Mouse (Mus musculus) yolk sac, embryonic 10.5 days (tissue): Measurements from ENCODE around the gene Ikzf2.

Experiments used
- DNase-seq: peaks from one replicate; pipeline ENCODE4 v3.0.0-alpha.2; 2017; ENCODE audit warnings: low spot score

Ikzf2 gene

DNA sequence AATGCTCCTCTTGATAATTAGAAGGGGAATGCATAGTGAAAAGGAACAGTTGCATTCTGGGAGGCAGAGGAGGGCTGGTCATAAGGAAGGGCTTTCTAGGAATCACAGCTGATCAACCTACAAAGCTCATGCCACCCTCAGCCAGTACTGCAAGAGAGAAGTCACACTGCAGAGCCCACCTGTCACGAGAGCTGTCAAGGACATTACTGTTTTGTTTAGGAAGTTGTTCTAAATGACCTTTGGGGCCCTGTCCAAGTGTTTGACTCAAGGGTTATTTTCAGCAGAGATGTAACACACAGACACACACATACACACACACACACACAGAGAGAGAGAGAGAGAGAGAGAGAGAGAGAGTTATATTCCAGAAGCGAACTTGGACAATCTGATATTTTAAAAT is 27.3 kb downstream of the Ikzf2 start:
- no peak for DNase-seq

- no peak for DNase-seq
These were observed 29.0 kb downstream of the Ikzf2 start for GRCm38 (mm10) chr1:69658051-69658450.

DNA sequence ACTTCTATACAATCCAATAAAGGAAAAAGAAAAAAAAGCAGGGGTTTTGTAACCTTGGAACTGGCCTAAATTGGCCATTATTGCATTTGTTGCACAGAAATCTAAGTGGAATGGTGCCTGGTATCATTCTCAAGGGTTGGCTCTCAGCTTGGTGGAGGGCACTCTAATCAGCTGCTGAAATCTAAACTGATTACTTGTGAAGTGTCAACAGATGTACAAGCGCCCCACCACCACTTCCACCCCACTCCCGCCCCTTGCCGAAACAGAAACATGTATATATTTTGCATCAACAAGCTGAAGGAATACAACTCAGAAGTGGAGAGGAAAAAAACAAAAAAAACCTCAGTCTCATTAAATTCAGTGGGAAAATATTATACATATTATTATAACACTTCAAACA is 29.6 kb downstream of the Ikzf2 start:
- DNase-seq, result no peak

- DNase-seq, result peak; percentile 10
These were observed 30.1 kb downstream of the Ikzf2 start for GRCm38 (mm10) chr1:69656929-69657328.

DNA sequence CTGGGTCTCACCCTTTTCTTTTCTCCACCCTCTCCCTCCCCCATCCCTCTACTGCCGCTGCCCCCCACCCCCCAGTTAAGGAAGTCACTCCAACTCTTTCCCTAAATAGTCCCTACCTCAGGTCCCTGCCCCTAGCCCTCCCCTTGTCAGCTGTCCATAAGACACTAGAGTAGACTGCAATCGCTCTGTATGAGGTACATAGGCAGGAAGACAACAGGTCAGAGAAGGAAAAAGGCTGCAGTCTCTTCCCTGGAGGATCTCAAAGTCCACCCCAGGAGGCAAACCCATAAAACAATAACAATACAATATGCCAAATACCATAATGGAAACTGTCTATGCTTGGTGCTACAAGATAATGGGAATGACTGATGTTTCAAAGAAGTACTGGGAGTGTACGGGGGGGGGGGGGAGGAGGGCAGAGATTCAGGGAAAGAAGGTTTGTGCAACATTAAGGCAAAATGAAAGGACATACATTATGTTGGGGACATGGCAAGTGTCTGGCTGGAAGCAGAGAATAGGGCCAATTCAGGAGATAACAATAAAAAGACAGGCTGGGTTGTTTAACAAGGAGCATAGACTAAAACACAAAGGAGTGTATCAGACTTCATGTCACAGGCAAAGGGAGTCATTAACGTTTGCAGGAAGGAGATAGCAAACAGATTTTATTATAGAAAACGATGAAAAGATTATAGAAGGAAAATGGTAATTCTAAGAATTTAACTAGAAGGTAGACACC is 30.8 kb downstream of the Ikzf2 start:
- DNase-seq, result no peak

GRCm38 (mm10) chr1:69655368-69655767 is 31.7 kb downstream of the Ikzf2 start:
- DNase-seq, result no peak

DNA sequence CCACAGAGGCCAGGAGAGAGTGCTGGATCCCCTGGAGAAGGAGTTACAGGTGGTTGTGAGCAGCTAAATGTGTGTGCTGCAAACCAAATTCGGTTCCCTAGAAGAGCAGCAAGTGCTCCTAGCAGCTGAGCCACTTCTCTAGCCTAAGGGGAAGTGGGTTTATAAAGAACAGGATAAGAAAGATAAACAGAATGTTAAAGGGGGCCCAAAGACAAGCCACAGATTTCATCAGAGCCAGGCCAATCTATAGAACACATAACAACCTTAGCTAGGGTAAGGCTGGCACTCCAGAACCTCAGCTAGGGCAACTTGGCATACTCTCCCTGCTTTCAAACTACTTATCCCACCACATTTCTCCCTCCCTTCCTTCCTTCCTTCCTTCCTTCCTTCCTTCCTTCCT is 32.1 kb downstream of the Ikzf2 start:
- DNase-seq, result no peak

DNA sequence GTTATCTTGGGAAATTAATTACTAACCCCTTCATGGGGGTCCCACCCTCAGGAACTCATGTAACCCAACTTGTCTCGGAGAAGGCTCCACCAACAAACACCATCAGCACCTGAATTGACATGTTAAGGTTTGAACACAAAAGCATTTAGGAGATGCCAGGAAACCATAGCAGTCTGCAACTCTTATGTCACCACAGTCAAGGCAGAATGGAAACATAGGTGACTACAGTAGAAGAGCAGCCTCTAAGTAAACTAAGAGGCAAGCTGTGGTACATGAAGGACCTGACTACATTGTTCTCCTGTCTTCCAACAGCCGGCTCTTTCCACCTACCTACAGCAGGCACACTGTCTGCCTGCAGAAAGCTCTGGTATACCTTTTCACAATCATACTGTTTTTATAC is 33.6 kb downstream of the Ikzf2 start:
- DNase-seq, result no peak

DNA sequence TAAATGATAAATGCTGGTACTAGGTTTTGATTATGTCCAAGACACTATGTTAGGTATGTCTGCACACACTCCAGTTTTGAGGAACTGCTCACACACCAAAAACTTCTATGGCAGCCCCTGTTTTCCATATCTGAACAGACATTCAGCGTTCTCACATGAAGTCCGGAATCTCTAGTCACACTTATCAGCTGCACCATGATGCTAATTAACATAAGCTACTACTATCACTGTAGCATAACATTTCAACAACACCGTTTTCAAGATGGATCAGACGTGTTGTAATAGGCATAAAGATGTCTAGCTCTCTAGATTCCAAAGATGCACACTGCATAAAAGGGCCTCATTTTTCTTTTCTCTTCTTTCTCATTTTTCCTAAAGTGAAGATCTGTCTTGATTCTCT is 43.9 kb downstream of the Ikzf2 start:
- no peak for DNase-seq

- DNase-seq, result no peak
These were observed 45.1 kb downstream of the Ikzf2 start for GRCm38 (mm10) chr1:69641986-69642385.

- DNase-seq, result no peak
These were observed 48.7 kb downstream of the Ikzf2 start for GRCm38 (mm10) chr1:69638321-69638720.

DNA sequence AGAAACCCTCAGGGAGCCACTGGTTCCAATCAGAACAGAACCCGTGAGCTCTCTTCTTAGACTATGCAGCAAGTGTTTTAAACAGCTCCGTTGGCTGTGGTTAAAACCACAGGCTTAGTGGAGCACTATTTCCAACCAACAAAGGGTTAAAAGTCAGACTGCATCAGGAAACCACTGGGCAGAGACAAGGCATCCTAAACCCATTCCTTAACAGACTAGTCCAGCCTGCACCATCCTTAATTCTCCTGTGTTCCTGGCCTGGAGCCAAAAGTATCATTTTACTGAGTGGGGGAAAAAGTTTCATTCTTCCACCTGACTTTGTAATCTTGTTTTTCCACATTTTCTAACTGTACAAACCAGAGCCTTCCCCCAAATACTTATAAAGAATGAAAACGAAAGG is 49.1 kb downstream of the Ikzf2 start:
- no peak for DNase-seq

DNA sequence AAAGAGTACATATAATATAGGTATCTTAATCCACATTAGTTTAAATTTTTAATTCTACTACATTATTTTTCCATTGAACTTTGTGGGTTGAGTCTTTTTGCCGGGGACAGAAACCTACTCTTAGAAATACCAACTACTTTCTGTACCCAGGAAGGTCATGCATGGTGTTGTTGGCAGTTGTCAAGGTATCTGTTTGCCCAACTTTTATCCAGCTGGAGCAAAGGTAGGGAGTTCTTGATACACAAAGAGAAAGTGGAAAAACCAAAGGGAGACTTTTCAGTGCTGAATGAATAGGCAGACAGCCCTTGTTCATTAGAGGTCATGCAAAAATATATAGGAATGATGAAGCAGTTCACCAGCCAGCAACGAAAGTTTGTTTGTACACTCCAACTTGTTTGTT is 52.8 kb downstream of the Ikzf2 start:
- DNase-seq, result no peak

- no peak for DNase-seq
These were observed 56.5 kb downstream of the Ikzf2 start for GRCm38 (mm10) chr1:69630508-69630907.

GRCm38 (mm10) chr1:69629513-69629912 is 57.5 kb downstream of the Ikzf2 start:
- no peak for DNase-seq

- no peak for DNase-seq
These were observed 75.0 kb downstream of the Ikzf2 start for GRCm38 (mm10) chr1:69612076-69612475.

- DNase-seq, result peak; percentile 11
These were observed 75.8 kb downstream of the Ikzf2 start for GRCm38 (mm10) chr1:69611204-69611725.

DNA sequence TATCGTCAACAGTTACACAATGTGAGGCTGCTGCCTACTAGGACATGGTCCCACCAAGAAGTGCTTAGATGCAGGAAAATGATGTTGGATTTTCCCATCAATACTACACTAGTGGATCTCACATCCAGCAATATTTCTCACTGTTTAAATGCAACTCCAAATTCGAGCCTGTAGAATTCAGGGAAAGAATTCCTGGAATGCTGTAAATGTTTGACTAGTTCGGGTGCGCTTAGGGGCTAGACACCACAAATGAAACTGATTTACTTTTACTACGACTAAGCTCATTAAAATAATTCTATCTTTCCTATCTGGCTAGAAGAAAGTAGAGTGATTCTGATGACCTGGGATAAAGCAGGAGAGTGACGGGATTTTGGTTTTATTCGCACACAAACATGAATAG is 76.3 kb downstream of the Ikzf2 start:
- DNase-seq, result peak; percentile 20

DNA sequence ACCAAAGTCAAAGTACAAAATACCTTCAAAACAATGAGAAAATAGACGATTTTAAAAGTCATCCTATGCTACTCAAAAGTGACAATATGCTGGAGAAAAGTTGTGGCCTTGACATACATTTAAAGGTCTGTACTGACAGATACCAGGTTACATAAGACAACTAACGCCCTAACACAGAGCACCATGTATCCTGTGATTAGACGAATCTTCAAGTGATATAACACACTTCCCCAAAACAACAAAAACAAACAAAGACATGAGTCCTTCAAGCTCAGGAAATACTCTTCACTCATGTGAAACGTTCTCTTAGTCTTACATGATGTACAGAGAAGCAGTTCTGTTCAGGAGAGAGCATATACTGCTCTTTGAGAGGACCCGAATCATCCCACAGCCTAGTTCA is 78.2 kb downstream of the Ikzf2 start:
- no peak for DNase-seq

DNA sequence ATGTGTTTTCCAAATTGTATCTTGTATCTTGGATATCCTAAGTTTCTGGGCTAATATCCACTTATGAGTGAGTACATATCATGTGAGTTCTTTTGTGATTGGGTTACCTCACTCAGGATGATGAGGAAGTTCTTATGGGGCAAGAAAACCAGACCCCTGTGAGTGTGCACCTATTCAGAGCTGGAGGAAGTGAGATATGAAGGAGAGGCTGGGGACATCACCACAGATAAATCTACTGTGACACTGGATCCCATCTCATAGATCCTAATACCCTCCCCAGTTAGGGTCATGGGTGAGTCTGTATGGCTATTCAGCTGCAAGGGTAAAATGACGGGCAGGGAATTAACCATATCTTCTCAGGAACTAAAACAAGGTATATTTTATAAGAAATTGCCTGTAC is 80.2 kb downstream of the Ikzf2 start:
- no peak for DNase-seq

- no peak for DNase-seq
These were observed 82.8 kb downstream of the Ikzf2 start for GRCm38 (mm10) chr1:69604213-69604612.

DNA sequence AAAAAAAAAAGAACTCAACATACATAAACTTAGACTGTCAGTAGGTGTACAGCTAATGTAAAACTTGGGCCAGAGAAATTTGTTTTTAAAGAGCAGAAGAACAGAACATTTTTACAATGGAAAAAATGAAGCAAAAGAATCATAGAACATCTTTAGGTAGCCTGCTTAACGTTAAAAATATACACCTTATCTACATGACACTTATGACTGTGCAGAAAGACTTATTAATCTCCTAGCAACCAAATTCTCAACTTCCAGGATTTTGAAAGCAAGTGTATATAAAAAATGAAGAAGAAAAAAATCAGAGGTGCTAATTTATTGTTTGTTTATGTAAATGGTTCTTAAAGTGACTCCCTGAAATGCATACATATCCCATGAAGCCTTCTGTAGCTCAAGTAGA is 86.1 kb downstream of the Ikzf2 start:
- DNase-seq, result no peak

GRCm38 (mm10) chr1:69599074-69599772 is 87.8 kb downstream of the Ikzf2 start:
- no peak for DNase-seq

GRCm38 (mm10) chr1:69591889-69592288 is 95.2 kb downstream of the Ikzf2 start:
- no peak for DNase-seq
